Comparison of ENCODE assay signal across 8 mouse cellular contexts in genomic region chr19:18713357-18713756, GRCm38 (mm10). TPM values are rescaled to one million over a fixed set of nuclear protein-coding genes. Genes with fewer than 3 reads are reported as not detected.
DNase-seq lines count a peak whose midpoint lies in the region; ATAC-seq and TF ChIP-seq lines count a peak whose summit lies in the region.
"Not testable (repeated sequence)": the region's sequence is repeated elsewhere in the genome, so short reads cannot be mapped to it uniquely, and the experiment has no call there.

No protein-coding gene starts in this region.

- WGBS in forebrain, embryonic 16.5 days = under 1% methylated on average over 36 of the region's 46 CpGs
- WGBS in lung, embryonic 16.5 days = 1% methylated on average over 42 of the region's 46 CpGs
- 0% methylated on average over 46 of the region's 46 CpGs for WGBS in olfactory bulb, adult 2 months

- TF ChIP-seq POLR2A in CH12.LX (IDR thresholded peaks at IDR 0.05; ENCODE audit: low read depth, low read length); olfactory bulb, adult 2 months (IDR thresholded peaks at IDR 0.05; ENCODE audit: insufficient read depth, low read depth, low read length): not testable (repeated sequence)

- not testable (repeated sequence) for H3K27ac ChIP-seq in CH12.LX (ENCODE audit: insufficient read depth, low read depth)
- peak overlapping the region; percentile 95; the same call in 1 of the 2 replicates for H3K27ac ChIP-seq in forebrain, embryonic 16.5 days (ENCODE audit: low read length)
- H3K27ac ChIP-seq in lung, embryonic 16.5 days (ENCODE audit: low read length) = peak overlapping the region; percentile 95
- H3K27ac ChIP-seq in olfactory bulb, adult 2 months (ENCODE audit: insufficient read depth, low read depth, low read length) = peak overlapping the region; percentile 28; the same call in 1 of the 2 replicates

- not testable (repeated sequence) for H3K27me3 ChIP-seq in CH12.LX (replicated peaks); forebrain, embryonic 16.5 days (replicated peaks; ENCODE audit: control insufficient read depth, insufficient read depth, low read length); lung, embryonic 16.5 days (ENCODE audit: control insufficient read depth, insufficient read depth, low read depth, low read length)

- dilution Hi-C loops in CH12.LX (cut with MboI; ENCODE audit: extremely low pct_ligation_motif_present, extremely low pct_unique_long_range_greater_than_20kb, low sequenced_read_pairs) = not testable (repeated sequence)

- peak overlapping the region; percentile 80 for H3K9ac ChIP-seq in CH12.LX (ENCODE audit: insufficient read depth, low read depth)
- H3K9ac ChIP-seq in forebrain, embryonic 16.5 days (replicated peaks; ENCODE audit: low read depth, low read length) = peak overlapping the region; percentile 88
- H3K9ac ChIP-seq in lung, embryonic 16.5 days (ENCODE audit: low read length) = peak overlapping the region; percentile 84

- not testable (repeated sequence) for DNase-seq in CH12.LX (ENCODE audit: extremely low read depth)
- peak; percentile 72 for DNase-seq in cerebellum, adult 11-12 months
- DNase-seq in heart, postnatal 4 days = peak; percentile 64
- peak; percentile 29 to 31 for DNase-seq in layer of hippocampus, adult 8-10 months (ENCODE audit: low spot score in 2 of 2)
- peak; percentile 54 for DNase-seq in testis, postnatal 14 days (ENCODE audit: low spot score)

- peaks cover 11 to 28% of the 10 kb centered on the region in 2 experiments; a peak in 3 of 4 replicates for H3K4me1 ChIP-seq in CH12.LX (ENCODE audit: control insufficient read depth in 1 of 2, insufficient read depth in 2 of 2)
- peaks cover 18% of the 10 kb centered on the region for H3K4me1 ChIP-seq in forebrain, embryonic 16.5 days (replicated peaks; ENCODE audit: control insufficient read depth, insufficient read depth, low read length)
- H3K4me1 ChIP-seq in lung, embryonic 16.5 days (replicated peaks; ENCODE audit: control insufficient read depth, insufficient read depth, low read length) = peaks cover 17% of the 10 kb centered on the region
- not testable (repeated sequence) for H3K4me1 ChIP-seq in olfactory bulb, adult 2 months (ENCODE audit: control insufficient read depth, insufficient read depth, low read length)

- peaks cover 37% of the 10 kb centered on the region for H3K79me2 ChIP-seq in CH12.LX (replicated peaks; ENCODE audit: control insufficient read depth, extremely low read depth, insufficient read depth, poor library complexity, severe bottlenecking)

- peak; percentile 70 for ATAC-seq in forebrain, embryonic 16.5 days
- peak; percentile 62 for ATAC-seq in lung, embryonic 16.5 days (ENCODE audit: low read depth)

- not testable (repeated sequence) for H3K9me3 ChIP-seq in CH12.LX (replicated peaks; ENCODE audit: low read length); forebrain, embryonic 16.5 days (ENCODE audit: control insufficient read depth, low read length); lung, embryonic 16.5 days (ENCODE audit: control insufficient read depth, low read length)

- in situ Hi-C loops in CH12.LX (cut with MboI; ENCODE audit: low pct_ligation_motif_present, low pct_unique_long_range_greater_than_20kb, low sequenced_read_pairs) = loop anchor here (5.0 kb wide), 1 partner anchor 119 kb away; no protein-coding TSS in a partner anchor

- H3K4me3 ChIP-seq in CH12.LX (replicated peaks in 1 of 3; ENCODE audit: low read depth in 2 of 3, low read length in 2 of 3, poor library complexity in 1 of 3) = peak overlapping the region; percentile 65 to 93 (median 91)
- peak overlapping the region; percentile 87 for H3K4me3 ChIP-seq in forebrain, embryonic 16.5 days (replicated peaks; ENCODE audit: low read length)
- peak overlapping the region; percentile 96 for H3K4me3 ChIP-seq in lung, embryonic 16.5 days (ENCODE audit: low read length)
- H3K4me3 ChIP-seq in olfactory bulb, adult 2 months (ENCODE audit: insufficient read depth, low read depth, low read length) = peak overlapping the region; percentile 93

- not testable (repeated sequence) for TF ChIP-seq CTCF in CH12.LX (conservative IDR thresholded peaks at IDR 0.05 in 1 of 2, IDR thresholded peaks at IDR 0.05 in 1 of 2; ENCODE audit: low read depth in 2 of 2, low read length in 2 of 2); olfactory bulb, adult 2 months (IDR thresholded peaks at IDR 0.05; ENCODE audit: insufficient read depth, low read depth, low read length)

- H3K36me3 ChIP-seq in CH12.LX (replicated peaks in 1 of 2; ENCODE audit: control insufficient read depth in 1 of 2, insufficient read depth in 1 of 2, low read length in 1 of 2) = peaks cover 5 to 26% of the 10 kb centered on the region in 2 experiments
- not testable (repeated sequence) for H3K36me3 ChIP-seq in forebrain, embryonic 16.5 days (ENCODE audit: control insufficient read depth, insufficient read depth); lung, embryonic 16.5 days (ENCODE audit: control insufficient read depth, insufficient read depth, low read length)

- peak overlapping the region; percentile 91; the same call in 1 of the 2 replicates for H3K4me2 ChIP-seq in CH12.LX (ENCODE audit: insufficient read depth, low read depth, poor library complexity, severe bottlenecking)
- H3K4me2 ChIP-seq in forebrain, embryonic 16.5 days (ENCODE audit: low read length) = peak overlapping the region; percentile 76
- H3K4me2 ChIP-seq in lung, embryonic 16.5 days (ENCODE audit: low read depth, low read length) = peak overlapping the region; percentile 75

- TF ChIP-seq EP300 in CH12.LX (IDR thresholded peaks at IDR 0.05; ENCODE audit: low read length) = not testable (repeated sequence)

- not testable (repeated sequence) for TF ChIP-seq RAD21 in CH12.LX (IDR thresholded peaks at IDR 0.05; ENCODE audit: low read depth, low read length)

RNA-seq across cellular contexts. Expression of gene D030056L22Rik, which starts 0.4 kb away (rescaled TPM):
- total RNA-seq in CH12.LX (2012; rRNA removed) = 20.6 and 24.1 TPM in 2 replicates
- total RNA-seq in CH12.LX (2014; rRNA removed) = 73.7 and 76.0 TPM in 2 replicates
- polyA plus RNA-seq in CH12.LX (2012; ENCODE audit: insufficient read length, low read depth) = 24.7 and 29.2 TPM in 2 replicates
- polyA plus RNA-seq in forebrain, embryonic 16.5 days (2015; fragmentation: Nextera tagmentation; extraction: Ambion mirVana) = 58.8 and 71.4 TPM in 2 replicates
- 10 to 100 TPM; 14.4 to 15.7 TPM for total RNA-seq in heart, postnatal 4 days (2021)
- total RNA-seq in layer of hippocampus, adult 8-10 months (2022) = 10 to 100 TPM; 17.7 to 25.5 (median 23.2) TPM
- 28.6 and 29.0 TPM in 2 replicates for polyA plus RNA-seq in lung, embryonic 16.5 days (2015; fragmentation: Nextera tagmentation; extraction: Ambion mirVana)
- polyA plus RNA-seq in olfactory bulb, adult 2 months (2012; ENCODE audit: insufficient read depth, insufficient read length, low replicate concordance, missing spikeins) = not detected in 2 replicates

RNA-seq across cellular contexts. Expression of gene Trpm6, which starts 36.4 kb away (rescaled TPM):
- 0.04 TPM in 1 of 2 replicates, not detected in the other for total RNA-seq in CH12.LX (2012; rRNA removed)
- not detected in 2 replicates for total RNA-seq in CH12.LX (2014; rRNA removed)
- polyA plus RNA-seq in CH12.LX (2012; ENCODE audit: insufficient read length, low read depth) = not detected in 2 replicates
- polyA plus RNA-seq in forebrain, embryonic 16.5 days (2015; fragmentation: Nextera tagmentation; extraction: Ambion mirVana) = 0.31 and 0.33 TPM in 2 replicates
- under 1 TPM; 0.36 to 0.45 TPM for total RNA-seq in heart, postnatal 4 days (2021)
- total RNA-seq in layer of hippocampus, adult 8-10 months (2022) = under 1 TPM; 0.28 to 0.68 (median 0.50) TPM
- 2.8 and 3.3 TPM in 2 replicates for polyA plus RNA-seq in lung, embryonic 16.5 days (2015; fragmentation: Nextera tagmentation; extraction: Ambion mirVana)
- not detected in 2 replicates for polyA plus RNA-seq in olfactory bulb, adult 2 months (2012; ENCODE audit: insufficient read depth, insufficient read length, low replicate concordance, missing spikeins)

RNA-seq across cellular contexts. Expression of gene Carnmt1, which starts 42.8 kb away (rescaled TPM):
- total RNA-seq in CH12.LX (2012; rRNA removed) (17.6 and 29.3 TPM in 2 replicates), CH12.LX (2014; rRNA removed) (41.7 and 45.0 TPM in 2 replicates)
- polyA plus RNA-seq in CH12.LX (2012; ENCODE audit: insufficient read length, low read depth) = 27.2 and 47.1 TPM in 2 replicates
- 11.1 and 14.4 TPM in 2 replicates for polyA plus RNA-seq in forebrain, embryonic 16.5 days (2015; fragmentation: Nextera tagmentation; extraction: Ambion mirVana)
- total RNA-seq in heart, postnatal 4 days (2021) = 10 to 100 TPM; 19.0 to 21.6 TPM
- 10 to 100 TPM in 3 of 4 experiments, 1 to 10 TPM in 1; 9.7 to 14.1 (median 10.7) TPM for total RNA-seq in layer of hippocampus, adult 8-10 months (2022)
- 21.5 and 22.0 TPM in 2 replicates for polyA plus RNA-seq in lung, embryonic 16.5 days (2015; fragmentation: Nextera tagmentation; extraction: Ambion mirVana)
- not detected in 2 replicates for polyA plus RNA-seq in olfactory bulb, adult 2 months (2012; ENCODE audit: insufficient read depth, insufficient read length, low replicate concordance, missing spikeins)

Comparison
In these comparisons a context has a peak if more than half of its experiments do, and no peak if none do; other contexts are left out.
1. RNA of gene Carnmt1, which starts 42.8 kb away (polyA plus RNA-seq): 27.2 to 47.1 TPM in CH12.LX, 21.5 to 22.0 TPM in lung, embryonic 16.5 days and 11.1 to 14.4 TPM in forebrain, embryonic 16.5 days; not detected in olfactory bulb, adult 2 months; every median in the first group is over 10 times any median in the second.
2. Peak in every context shown above with its lines, with median percentiles within 50 percentile points of each other: H3K4me2 ChIP-seq, H3K4me3 ChIP-seq and H3K9ac ChIP-seq.